Mouse (Mus musculus) hindbrain, embryonic 14.5 days (tissue): ENCODE results near the gene Atp9a. TPM values are rescaled to one million over a fixed set of nuclear protein-coding genes. Genes with fewer than 3 reads are reported as not detected.

Source experiments
- ATAC-seq: fragments of 200-750 bp; cut with Nextera tagmentation; 2 replicates; pipeline ENCODE4 v1.8.0; 2017; ENCODE audit warnings: moderate number of reproducible peaks, mild to moderate bottlenecking, moderate TSS enrichment, moderate library complexity; ENCODE audit not compliant: low FRiP score
- DNase-seq: peaks from one replicate; pipeline ENCODE4 v3.0.0-alpha.2; 2015; ENCODE audit warnings: low spot score
- H3K27ac ChIP-seq: fragments of 300-500 bp; sonication (generic); 2 replicates; pipeline ENCODE4 v1.5.1; 2014; ENCODE audit warnings: mild to moderate bottlenecking, moderate library complexity
- H3K27me3 ChIP-seq: fragments of 300-500 bp; sonication (generic); 2 replicates; pipeline ENCODE4 v1.6.1; 2014; ENCODE audit warnings: mild to moderate bottlenecking, low read length, mixed read lengths; ENCODE audit not compliant: control insufficient read depth, insufficient read depth
- H3K36me3 ChIP-seq: fragments of 300-500 bp; sonication (generic); replicated peaks from 2 replicates; pipeline ENCODE4 v1.6.1; 2014; ENCODE audit not compliant: control insufficient read depth, insufficient read depth
- H3K4me1 ChIP-seq: fragments of 300-500 bp; sonication (generic); replicated peaks from 2 replicates; pipeline ENCODE4 v1.6.1; 2014; ENCODE audit warnings: antibody characterized with exemption, low read length, mixed read lengths; ENCODE audit not compliant: control insufficient read depth, insufficient read depth
- H3K4me2 ChIP-seq: fragments of 300-500 bp; sonication (generic); replicated peaks from 2 replicates; pipeline ENCODE4 v1.6.1; 2014; ENCODE audit warnings: mild to moderate bottlenecking, moderate library complexity
- H3K4me3 ChIP-seq: fragments of 300-500 bp; sonication (generic); replicated peaks from 2 replicates; pipeline ENCODE4 v1.5.1; 2014; ENCODE audit warnings: mild to moderate bottlenecking, low read length
- H3K9ac ChIP-seq: fragments of 300-500 bp; sonication (generic); 2 replicates; pipeline ENCODE4 v1.6.1; 2014
- H3K9me3 ChIP-seq: fragments of 300-500 bp; sonication (generic); 2 replicates; pipeline ENCODE4 v1.6.1; 2016; ENCODE audit warnings: low read length; ENCODE audit not compliant: control insufficient read depth
- WGBS: fragments of 180-500 bp; shearing (Covaris S2); extraction: QIAGEN DNeasy Blood & Tissue Kit; methylation state at CpG from one replicate; pipeline ENCODE4 v1.1.7; 2014; 5-methylcytosine and 5-hydroxymethylcytosine counted together
- polyA plus RNA-seq: library from polyadenylated mRNA; unstranded; fragments of >200 nt; fragmentation: Nextera tagmentation; extraction: Ambion mirVana; gene quantifications from 2 replicates; pipeline ENCODE4 v1.2.1, GENCODE M21; 2014

Atp9a gene
- polyA plus RNA-seq, 1 experiment from 2014 or later, result 77.1 TPM

GRCm38 (mm10) chr2:168728045-168728444, 14.2 kb downstream of the Atp9a start:
- peaks cover 26% of the 10 kb centered on the region for H3K4me1 ChIP-seq
- no peak for DNase-seq
- H3K27me3 ChIP-seq, result no peaks in the 10 kb centered on the region
- no peak for ATAC-seq
- H3K4me3 ChIP-seq, result no peak overlapping the region
- H3K27ac ChIP-seq, result no peak overlapping the region
- H3K9me3 ChIP-seq, result no peaks in the 10 kb centered on the region
- no peaks in the 10 kb centered on the region for H3K36me3 ChIP-seq
- H3K9ac ChIP-seq, result no peak overlapping the region
- H3K4me2 ChIP-seq, result no peak overlapping the region
- WGBS, result 89% methylated on average over 12 of the region's 12 CpGs

- no peak overlapping the region for H3K27ac ChIP-seq
- no peak overlapping the region for H3K9ac ChIP-seq
- H3K27me3 ChIP-seq, result no peaks in the 10 kb centered on the region
- ATAC-seq (peak; percentile 76), DNase-seq (peak; percentile 58)
- no peak overlapping the region for H3K4me3 ChIP-seq
- H3K9me3 ChIP-seq, result no peaks in the 10 kb centered on the region
- peaks cover 18% of the 10 kb centered on the region for H3K4me1 ChIP-seq
- H3K4me2 ChIP-seq, result no peak overlapping the region
- WGBS, result 32% methylated on average over 6 of the region's 6 CpGs
- H3K36me3 ChIP-seq, result no peaks in the 10 kb centered on the region
Measured at GRCm38 (mm10) chr2:168726007-168726406, 16.2 kb downstream of the Atp9a start.

GRCm38 (mm10) chr2:168721313-168721712, 20.9 kb downstream of the Atp9a start:
- 90% methylated on average over 14 of the region's 14 CpGs for WGBS
- DNase-seq, result no peak
- no peaks in the 10 kb centered on the region for H3K36me3 ChIP-seq
- no peak overlapping the region for H3K4me2 ChIP-seq
- no peak overlapping the region for H3K9ac ChIP-seq
- H3K9me3 ChIP-seq, result no peaks in the 10 kb centered on the region
- no peak for ATAC-seq
- H3K27me3 ChIP-seq, result no peaks in the 10 kb centered on the region
- peaks cover 10% of the 10 kb centered on the region for H3K4me1 ChIP-seq
- H3K4me3 ChIP-seq, result no peak overlapping the region
- no peak overlapping the region for H3K27ac ChIP-seq

- peaks cover 4% of the 10 kb centered on the region; the same call in 1 of the 2 replicates for H3K4me1 ChIP-seq
- WGBS, result 63% methylated on average over 4 of the region's 4 CpGs
- no peak overlapping the region for H3K9ac ChIP-seq
- ATAC-seq (no peak), DNase-seq (no peak)
- no peaks in the 10 kb centered on the region for H3K9me3 ChIP-seq
- H3K27ac ChIP-seq, result no peak overlapping the region
- H3K27me3 ChIP-seq, result no peaks in the 10 kb centered on the region
- no peaks in the 10 kb centered on the region for H3K36me3 ChIP-seq
- no peak overlapping the region for H3K4me2 ChIP-seq
- H3K4me3 ChIP-seq, result no peak overlapping the region
Measured at GRCm38 (mm10) chr2:168719742-168720141, 22.5 kb downstream of the Atp9a start.

- no peak overlapping the region for H3K4me3 ChIP-seq
- H3K4me2 ChIP-seq, result no peak overlapping the region
- no peaks in the 10 kb centered on the region for H3K27me3 ChIP-seq
- H3K9me3 ChIP-seq, result no peaks in the 10 kb centered on the region
- 0 out of 2 replicates have a peak, but pooled peaks cover 3% of the 10 kb centered on the region for H3K36me3 ChIP-seq
- 80% methylated on average over 10 of the region's 10 CpGs for WGBS
- ATAC-seq (no peak), DNase-seq (no peak)
- H3K27ac ChIP-seq, result no peak overlapping the region
- peaks cover 4% of the 10 kb centered on the region; the same call in 1 of the 2 replicates for H3K4me1 ChIP-seq
- H3K9ac ChIP-seq, result no peak overlapping the region
Measured at GRCm38 (mm10) chr2:168718735-168719134, 23.5 kb downstream of the Atp9a start.

GRCm38 (mm10) chr2:168718267-168718666, 23.9 kb downstream of the Atp9a start:
- Histone ChIP-seq H3K4me3 (no peak overlapping the region), H3K9ac (no peak overlapping the region), H3K27ac (no peak overlapping the region), H3K4me2 (no peak overlapping the region), H3K36me3 (peaks cover 7% of the 10 kb centered on the region; the same call in 1 of the 2 replicates), H3K4me1 (peaks cover 4% of the 10 kb centered on the region; the same call in 1 of the 2 replicates), H3K9me3 (no peaks in the 10 kb centered on the region), H3K27me3 (no peaks in the 10 kb centered on the region)
- ATAC-seq (no peak), DNase-seq (no peak)
- 82% methylated on average over 2 of the region's 2 CpGs for WGBS

DNA sequence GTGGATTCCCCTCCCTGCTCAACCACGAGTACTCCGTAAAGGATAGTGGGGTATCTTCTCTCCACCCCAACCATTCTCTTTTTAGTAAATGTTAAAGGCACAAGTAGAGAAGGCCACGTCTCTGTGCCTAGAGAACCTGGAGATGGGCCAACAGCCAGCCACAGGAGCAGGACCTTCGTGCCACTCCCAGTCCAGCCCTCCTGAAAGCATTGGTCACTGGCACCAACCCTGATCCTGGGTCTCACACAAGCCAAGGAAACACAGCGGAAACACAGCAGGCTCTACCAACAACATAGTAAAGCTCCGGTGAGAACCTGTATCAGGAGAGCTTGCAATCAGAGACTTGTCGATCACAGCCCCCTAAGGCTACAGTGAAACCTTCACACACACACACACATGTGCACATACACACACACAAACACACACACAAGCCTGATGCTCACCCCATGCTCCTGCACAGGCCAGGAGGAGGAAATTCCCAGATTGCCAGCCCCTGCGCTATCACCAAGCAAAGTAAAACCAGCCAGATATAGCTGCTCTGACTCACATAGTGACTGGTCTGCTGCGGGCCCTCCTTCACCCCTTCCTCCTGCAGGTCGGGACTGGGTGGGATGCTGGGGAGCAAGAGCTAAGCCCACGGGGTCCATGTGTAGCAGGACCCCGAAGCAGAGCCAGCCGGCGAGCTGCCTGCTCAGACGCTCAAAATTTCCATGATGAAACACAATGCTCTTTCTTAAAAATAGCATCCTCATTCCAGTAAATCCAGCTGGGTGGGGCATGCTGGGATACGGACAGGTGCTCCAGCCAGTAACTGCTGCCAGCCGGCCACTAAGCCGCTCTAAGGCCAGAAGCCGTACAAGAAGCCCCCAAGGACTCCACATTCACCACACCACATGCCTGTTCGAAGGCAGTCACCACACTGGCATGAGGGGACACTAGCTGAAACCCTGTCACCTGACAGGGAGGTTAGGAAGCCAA, 29.7 kb downstream of the Atp9a start:
- H3K27me3 ChIP-seq, result no peaks in the 10 kb centered on the region
- no peaks in the 10 kb centered on the region; the same call in 1 of the 2 replicates for H3K4me1 ChIP-seq
- H3K4me2 ChIP-seq, result no peak overlapping the region
- no peak for ATAC-seq
- 83% methylated on average over 20 of the region's 20 CpGs for WGBS
- H3K9me3 ChIP-seq, result no peaks in the 10 kb centered on the region
- DNase-seq, result no peak
- H3K4me3 ChIP-seq, result no peak overlapping the region
- peaks cover 33% of the 10 kb centered on the region for H3K36me3 ChIP-seq
- H3K9ac ChIP-seq, result no peak overlapping the region
- no peak overlapping the region for H3K27ac ChIP-seq

DNA sequence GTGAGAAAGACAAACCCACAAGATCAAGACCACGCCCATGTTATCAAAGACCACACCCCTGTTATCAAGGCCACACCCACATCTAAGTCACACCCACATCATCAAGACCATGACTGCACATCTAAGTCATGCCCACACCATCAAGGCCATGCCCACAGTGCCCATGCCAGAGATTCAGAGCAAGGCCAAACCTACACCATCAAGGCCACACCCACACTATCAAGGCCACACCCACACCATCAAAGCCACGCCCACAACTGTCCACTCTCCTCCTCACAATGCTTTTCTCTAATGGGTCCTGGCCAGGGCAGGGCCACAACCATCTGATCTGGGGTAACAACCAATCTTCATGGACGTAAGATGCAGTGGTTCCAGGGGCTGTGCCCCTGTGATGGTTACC, 31.2 kb downstream of the Atp9a start:
- Histone ChIP-seq H3K9me3 (no peaks in the 10 kb centered on the region), H3K27ac (no peak overlapping the region), H3K4me3 (no peak overlapping the region), H3K36me3 (peaks cover 46% of the 10 kb centered on the region), H3K4me1 (no peaks in the 10 kb centered on the region), H3K4me2 (no peak overlapping the region), H3K27me3 (no peaks in the 10 kb centered on the region), H3K9ac (no peak overlapping the region)
- ATAC-seq (no peak), DNase-seq (no peak)
- 78% methylated on average over 3 of the region's 3 CpGs for WGBS

DNA sequence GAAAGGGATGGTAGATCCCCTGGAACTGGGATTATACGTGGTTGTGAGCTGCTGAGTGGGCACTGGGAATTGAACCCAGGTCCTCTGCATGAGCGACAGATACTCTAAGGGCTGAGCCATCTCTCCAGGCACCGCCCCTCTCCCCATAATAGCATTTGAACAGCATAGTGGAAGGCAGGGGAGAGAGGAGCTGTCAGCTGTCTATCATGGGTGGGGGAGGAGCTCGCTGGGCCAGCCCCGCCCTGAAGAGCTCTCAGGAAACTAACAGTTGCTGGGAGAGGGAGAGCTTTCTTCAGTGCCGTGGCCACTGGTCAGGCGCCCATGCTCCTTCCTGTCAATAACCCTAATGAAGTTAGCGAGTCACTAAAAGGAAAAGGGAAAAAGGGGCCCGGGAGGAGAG, 34.4 kb downstream of the Atp9a start:
- Histone ChIP-seq H3K4me2 (no peak overlapping the region), H3K27ac (no peak overlapping the region), H3K4me1 (no peaks in the 10 kb centered on the region), H3K9me3 (no peaks in the 10 kb centered on the region), H3K36me3 (peaks cover 64% of the 10 kb centered on the region), H3K27me3 (no peaks in the 10 kb centered on the region), H3K9ac (no peak overlapping the region), H3K4me3 (no peak overlapping the region)
- ATAC-seq, result no peak
- WGBS, result 51% methylated on average over 9 of the region's 9 CpGs
- DNase-seq, result no peak
